Mouse (Mus musculus) kidney, adult 8-10 months (tissue): ENCODE results near the gene Gpld1.

Experiments used
- DNase-seq, 2 experiments: peaks; one replicate each; pipeline ENCODE4 v3.0.0; 2022

Gpld1 gene

DNA sequence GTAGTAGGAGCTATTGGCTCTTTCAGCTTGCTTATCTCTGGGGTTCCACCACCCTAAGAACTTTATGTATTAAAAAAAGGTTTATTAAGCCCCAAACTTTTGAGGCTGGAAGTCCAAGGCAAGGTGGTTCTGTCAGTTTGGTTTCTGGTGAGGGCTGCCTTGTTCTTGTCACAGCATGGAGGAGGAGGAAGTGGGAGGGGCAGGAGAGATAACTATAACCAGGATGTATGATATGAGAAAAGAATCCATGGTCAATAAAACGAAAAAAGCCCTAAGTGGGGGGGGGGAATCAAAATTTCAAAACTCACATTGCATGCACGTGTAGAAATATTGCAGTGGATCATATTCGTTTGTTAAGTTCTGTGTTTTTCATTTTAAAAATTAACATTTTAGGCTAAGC lies 80.2 kb downstream of the Gpld1 start:
- DNase-seq = no peak

DNA sequence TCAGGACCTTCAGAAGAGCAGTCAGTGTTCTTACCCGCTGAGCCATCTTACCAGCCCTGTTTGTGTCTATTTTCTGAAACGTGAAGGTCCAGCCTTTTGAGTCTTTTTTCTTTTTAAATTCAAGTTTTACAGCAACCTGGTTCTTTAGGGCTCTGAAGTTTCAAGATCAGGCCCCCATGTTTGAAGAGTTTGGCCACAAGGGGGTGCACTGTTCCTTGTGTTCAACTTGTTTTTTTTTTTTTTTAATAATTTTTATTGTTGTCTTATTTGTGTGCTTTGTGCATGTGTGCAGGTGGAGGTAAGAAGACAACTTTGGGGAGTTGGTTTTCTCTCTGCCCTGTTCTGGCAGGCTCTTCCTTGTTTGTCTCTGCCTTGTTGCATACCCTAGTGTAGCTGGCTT lies 81.7 kb downstream of the Gpld1 start:
- peak in 1 of 2 experiments; percentile 59 for DNase-seq

DNA sequence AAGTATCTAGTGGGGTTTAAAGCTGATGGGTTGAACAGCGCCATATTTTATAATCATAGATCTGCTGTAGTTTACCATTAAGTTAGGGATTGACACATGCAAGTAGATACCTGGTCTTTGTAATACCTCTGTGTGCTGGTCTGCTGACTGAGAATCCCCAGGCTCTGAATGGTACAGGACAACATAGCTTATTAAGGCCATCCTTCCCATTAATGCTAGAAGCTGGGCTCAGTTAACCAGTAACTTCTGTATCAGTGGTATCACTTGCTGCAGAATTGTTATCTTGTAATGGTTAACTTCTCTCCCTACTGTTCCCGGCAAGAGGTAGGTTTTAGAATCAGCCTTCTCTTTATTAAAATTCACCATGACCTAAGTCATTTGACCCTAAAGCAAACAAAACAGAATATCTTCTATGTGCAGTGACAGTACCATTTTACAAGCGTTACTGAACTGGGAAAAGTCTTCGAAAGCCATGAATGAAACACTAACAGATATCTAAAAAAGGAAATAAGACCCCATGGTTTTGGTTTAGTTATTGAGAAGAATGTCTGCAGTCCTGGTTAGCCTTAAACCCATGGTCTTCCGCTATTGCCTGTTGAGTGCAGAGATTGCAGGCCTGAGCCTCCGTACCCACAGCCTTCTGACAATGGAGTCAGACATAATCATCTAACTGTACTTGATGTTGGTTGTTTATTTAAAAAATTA lies 83.6 kb downstream of the Gpld1 start:
- DNase-seq = no peak

DNA sequence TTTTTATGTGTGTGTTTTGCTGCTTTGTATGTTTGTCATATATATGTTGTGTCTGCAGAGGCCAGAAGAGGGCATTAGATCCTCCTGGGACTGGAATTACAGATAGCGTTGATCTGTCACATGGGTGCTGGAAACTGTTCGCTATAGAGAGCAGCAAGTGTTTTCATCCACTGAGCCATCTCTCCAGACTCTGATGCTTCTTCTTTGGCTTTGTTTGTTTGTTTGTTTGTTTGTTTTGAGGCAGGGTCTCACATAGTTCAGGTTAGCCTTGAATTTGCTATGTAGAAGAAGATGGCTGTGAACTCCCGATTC lies 84.1 kb downstream of the Gpld1 start:
- no peak for DNase-seq

DNA sequence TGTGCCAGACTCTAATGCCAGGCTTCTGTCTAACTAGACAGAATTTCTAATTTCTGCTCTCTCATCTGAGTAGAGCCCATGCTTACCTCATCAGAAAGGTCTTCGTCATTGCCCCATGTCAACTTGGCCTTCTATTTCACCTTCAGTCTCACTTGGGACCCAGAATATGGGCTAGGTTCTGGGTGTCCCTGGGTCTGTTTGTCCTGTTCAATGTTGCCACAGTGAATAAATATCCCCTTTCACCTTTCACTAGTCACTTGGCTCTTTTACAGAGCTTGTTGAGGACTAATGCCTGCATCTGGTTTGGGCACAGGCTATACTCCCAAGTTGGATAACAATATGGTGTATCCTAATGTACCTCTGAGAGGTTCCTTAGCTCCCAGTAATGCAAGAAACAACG lies 96.5 kb downstream of the Gpld1 start:
- no peak for DNase-seq
